Mouse (Mus musculus) liver, adult 2 months (tissue): ENCODE results near the gene Shmt2. TPM values are rescaled to one million over a fixed set of nuclear protein-coding genes. Genes with fewer than 3 reads are reported as not detected.

Source experiments
- DNase-seq: peaks from one replicate; pipeline ENCODE4 v3.0.0-alpha.2; 2011; ENCODE audit warnings: low read depth, low spot score; ENCODE audit errors: extremely low read depth
- H3K27ac ChIP-seq: fragments of 200-500 bp; replicated peaks from 2 replicates; pipeline ENCODE4 v1.5.1; 2012; ENCODE audit warnings: low read depth, mild to moderate bottlenecking, control low read depth, inconsistent platforms, low read length; ENCODE audit not compliant: insufficient read depth
- H3K27me3 ChIP-seq: fragments of 200-500 bp; 2 replicates; pipeline ENCODE4 v1.6.1; 2012; ENCODE audit warnings: mild to moderate bottlenecking, moderate library complexity, low read length, inconsistent platforms; ENCODE audit not compliant: control insufficient read depth, insufficient read depth
- H3K36me3 ChIP-seq: fragments of 200-500 bp; 2 replicates; pipeline ENCODE4 v1.6.1; 2012; ENCODE audit warnings: low read length, inconsistent platforms; ENCODE audit not compliant: control insufficient read depth, insufficient read depth
- H3K4me1 ChIP-seq: fragments of 200-500 bp; 2 replicates; pipeline ENCODE4 v1.6.1; 2011; ENCODE audit warnings: low read length; ENCODE audit not compliant: control insufficient read depth, insufficient read depth
- H3K4me3 ChIP-seq: fragments of 200-500 bp; 2 replicates; pipeline ENCODE4 v1.5.1; 2011; ENCODE audit warnings: low read depth, mild to moderate bottlenecking, control low read depth, low read length, moderate library complexity; ENCODE audit not compliant: insufficient read depth
- H3K79me2 ChIP-seq: fragments of 200-500 bp; 2 replicates; pipeline ENCODE4 v1.6.1; 2012; ENCODE audit warnings: inconsistent platforms, mild to moderate bottlenecking, low read length, moderate library complexity; ENCODE audit not compliant: control insufficient read depth, insufficient read depth
- H3K9ac ChIP-seq: fragments of 200-500 bp; 2 replicates; pipeline ENCODE4 v1.6.1; 2012; ENCODE audit warnings: low read depth, mild to moderate bottlenecking, control low read depth, inconsistent platforms, low read length
- CTCF ChIP-seq: fragments of 200-500 bp; IDR thresholded peaks from 2 replicates; pipeline ENCODE4 v1.5.1; 2011; ENCODE audit warnings: low read depth, low read length, control low read depth
- POLR2A ChIP-seq: fragments of 200-500 bp; IDR thresholded peaks from 2 replicates; pipeline ENCODE4 v1.6.1; 2011; ENCODE audit warnings: low read length, control low read depth; ENCODE audit not compliant: insufficient read depth; ENCODE audit errors: extremely low read depth
- WGBS: fragments of 180-500 bp; shearing (Covaris S2); methylation state at CpG from one replicate; pipeline ENCODE4 v1.1.7; 2018; 5-methylcytosine and 5-hydroxymethylcytosine counted together
- polyA plus RNA-seq: library from polyadenylated mRNA; depleted of rRNA; stranded (reverse); fragments of >200 nt; gene quantifications from 2 replicates; pipeline ENCODE4 v1.2.3, GENCODE M21; 2012
- total RNA-seq: library from RNA; depleted of rRNA; stranded (reverse); fragments of >200 nt; gene quantifications from 2 replicates; pipeline ENCODE4 v1.2.3, GENCODE M21; 2014

Shmt2 gene
- total and polyA plus RNA-seq, 2 experiments = 130 to 309 TPM

DNA sequence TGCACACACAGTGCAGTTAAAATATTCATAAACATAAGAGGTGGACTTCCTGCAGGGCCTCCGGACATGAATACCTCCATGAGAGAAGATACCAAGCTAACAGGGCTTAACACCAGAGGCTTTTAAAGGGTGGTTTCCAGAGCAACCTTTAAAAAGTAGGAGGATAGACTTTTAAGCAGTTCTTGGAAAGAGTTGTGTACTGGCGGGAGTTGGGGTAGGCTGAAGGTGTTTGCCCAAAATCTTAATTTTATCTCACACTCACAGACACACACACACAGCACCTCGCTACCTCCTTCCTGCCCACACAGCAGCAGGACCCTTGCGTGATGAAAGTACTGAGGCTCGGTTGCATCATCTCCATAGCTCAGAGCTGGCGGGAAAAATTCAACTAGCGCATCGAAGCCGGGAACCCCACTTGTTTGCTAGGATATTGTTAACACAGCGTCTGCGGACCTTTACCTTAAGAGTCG is 598 bp downstream of the Shmt2 start:
- H3K4me3 ChIP-seq = peak overlapping the region; percentile 57
- peak overlapping the region; percentile 72 for H3K9ac ChIP-seq
- peaks cover 16% of the 10 kb centered on the region for H3K4me1 ChIP-seq
- peak; percentile 57 for DNase-seq
- WGBS = 3% methylated on average over 12 of the region's 12 CpGs
- peaks cover 11% of the 10 kb centered on the region; the same call in 1 of the 2 replicates for H3K36me3 ChIP-seq
- no peaks in the 10 kb centered on the region; the same call in 1 of the 2 replicates for H3K27me3 ChIP-seq
- H3K27ac ChIP-seq = peak overlapping the region; percentile 78
- no peak for TF ChIP-seq CTCF
- TF ChIP-seq POLR2A = no peak
- H3K79me2 ChIP-seq = peaks cover 6% of the 10 kb centered on the region; the same call in 1 of the 2 replicates

GRCm38 (mm10) chr10:127520714-127521357 is 1.4 kb downstream of the Shmt2 start:
- Histone ChIP-seq H3K79me2 (peaks cover 6% of the 10 kb centered on the region; the same call in 1 of the 2 replicates), H3K9ac (peak overlapping the region; percentile 52), H3K36me3 (peaks cover 11% of the 10 kb centered on the region; the same call in 1 of the 2 replicates), H3K4me3 (peak overlapping the region; percentile 57), H3K27me3 (no peaks in the 10 kb centered on the region; the same call in 1 of the 2 replicates), H3K27ac (peak overlapping the region; percentile 78), H3K4me1 (peaks cover 19% of the 10 kb centered on the region)
- TF ChIP-seq POLR2A = no peak
- no peak for TF ChIP-seq CTCF
- DNase-seq = peak; percentile 97
- 32% methylated on average over 20 of the region's 20 CpGs for WGBS

- TF ChIP-seq POLR2A = no peak
- TF ChIP-seq CTCF = no peak
- peaks cover 6% of the 10 kb centered on the region; the same call in 1 of the 2 replicates for H3K79me2 ChIP-seq
- H3K27ac ChIP-seq = peak overlapping the region; percentile 78
- H3K36me3 ChIP-seq = peaks cover 11% of the 10 kb centered on the region; the same call in 1 of the 2 replicates
- H3K27me3 ChIP-seq = no peaks in the 10 kb centered on the region; the same call in 1 of the 2 replicates
- peak overlapping the region; percentile 53 for H3K4me3 ChIP-seq
- peaks cover 19% of the 10 kb centered on the region for H3K4me1 ChIP-seq
- 82% methylated on average over 37 of the region's 37 CpGs for WGBS
- no peak for DNase-seq
- H3K9ac ChIP-seq = peak overlapping the region; percentile 52
Measured at GRCm38 (mm10) chr10:127519903-127520713, 2.1 kb downstream of the Shmt2 start.

DNA sequence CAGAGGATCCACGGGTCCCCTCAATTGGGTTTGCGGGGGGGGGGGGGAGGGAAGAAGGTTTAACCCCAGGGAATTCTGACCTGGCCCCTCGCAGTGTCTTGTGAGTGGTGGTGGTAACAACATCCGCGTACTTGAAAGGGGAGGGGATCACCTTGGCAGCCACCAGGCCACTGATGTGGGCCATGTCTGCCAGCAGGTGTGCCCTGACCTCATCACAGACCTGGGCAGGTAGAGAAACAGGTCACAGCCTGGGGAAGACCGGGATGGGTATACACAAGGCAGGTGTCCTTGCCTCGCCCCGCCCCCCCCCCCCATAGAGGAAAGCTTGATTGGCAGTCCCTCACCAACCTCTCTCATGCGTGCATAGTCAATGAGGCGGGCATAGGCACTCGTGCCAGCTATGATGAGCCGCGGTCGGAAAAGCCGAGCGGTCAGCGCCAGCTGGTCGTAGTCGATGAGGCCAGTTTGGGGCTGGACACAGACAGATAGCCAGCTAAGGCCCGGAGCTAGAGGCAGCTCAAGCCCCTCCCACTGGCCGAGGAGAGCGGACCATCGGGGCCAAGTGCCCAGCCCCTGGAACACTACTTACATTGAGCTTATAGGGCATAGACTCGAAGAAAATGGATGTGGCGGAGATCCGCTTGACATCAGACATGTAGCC is 3.1 kb downstream of the Shmt2 start:
- DNase-seq = peak; percentile 45
- Histone ChIP-seq H3K9ac (no peak overlapping the region), H3K27ac (no peak overlapping the region), H3K36me3 (peaks cover 11% of the 10 kb centered on the region; the same call in 1 of the 2 replicates), H3K4me1 (peaks cover 19% of the 10 kb centered on the region), H3K79me2 (peaks cover 6% of the 10 kb centered on the region; the same call in 1 of the 2 replicates), H3K27me3 (no peaks in the 10 kb centered on the region), H3K4me3 (no peak overlapping the region)
- WGBS = 80% methylated on average over 26 of the region's 26 CpGs
- no peak for TF ChIP-seq POLR2A
- TF ChIP-seq CTCF = no peak

DNA sequence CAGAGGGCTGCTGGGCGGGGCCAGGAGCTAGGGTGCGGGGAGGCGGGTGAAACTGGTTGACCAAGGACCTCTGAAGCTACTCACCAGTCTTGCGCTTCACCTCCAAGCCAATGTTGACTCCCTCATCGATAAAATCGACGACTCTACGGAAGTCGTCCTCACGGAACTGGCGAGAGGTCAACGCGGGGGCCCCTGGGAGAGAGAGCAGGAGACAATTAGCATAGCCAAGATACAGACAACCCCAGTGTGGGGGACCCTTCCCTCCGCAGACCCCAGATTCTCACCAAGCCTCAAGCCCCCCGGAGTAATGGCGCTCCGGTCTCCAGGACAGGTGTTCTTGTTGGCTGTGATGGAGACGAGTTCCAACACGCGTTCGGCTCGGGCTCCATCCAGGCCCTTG is 4.3 kb downstream of the Shmt2 start:
- WGBS = 83% methylated on average over 22 of the region's 22 CpGs
- TF ChIP-seq CTCF = no peak
- no peak for TF ChIP-seq POLR2A
- Histone ChIP-seq H3K27ac (no peak overlapping the region), H3K36me3 (peaks cover 11% of the 10 kb centered on the region; the same call in 1 of the 2 replicates), H3K9ac (no peak overlapping the region), H3K79me2 (peaks cover 6% of the 10 kb centered on the region; the same call in 1 of the 2 replicates), H3K4me1 (peaks cover 22% of the 10 kb centered on the region), H3K4me3 (no peak overlapping the region), H3K27me3 (no peaks in the 10 kb centered on the region)
- DNase-seq = no peak
